Mouse (Mus musculus): Measurements from ENCODE around the gene Thrap3. TPM values are rescaled to one million over a fixed set of nuclear protein-coding genes. Genes with fewer than 3 reads are reported as not detected.
"Not testable (repeated sequence)": the region's sequence is repeated elsewhere in the genome, so short reads cannot be mapped to it uniquely, and the experiment has no call there.

The Thrap3 gene
- polyA plus RNA-seq, 1 experiment from 2014 or later = 255 TPM

DNA sequence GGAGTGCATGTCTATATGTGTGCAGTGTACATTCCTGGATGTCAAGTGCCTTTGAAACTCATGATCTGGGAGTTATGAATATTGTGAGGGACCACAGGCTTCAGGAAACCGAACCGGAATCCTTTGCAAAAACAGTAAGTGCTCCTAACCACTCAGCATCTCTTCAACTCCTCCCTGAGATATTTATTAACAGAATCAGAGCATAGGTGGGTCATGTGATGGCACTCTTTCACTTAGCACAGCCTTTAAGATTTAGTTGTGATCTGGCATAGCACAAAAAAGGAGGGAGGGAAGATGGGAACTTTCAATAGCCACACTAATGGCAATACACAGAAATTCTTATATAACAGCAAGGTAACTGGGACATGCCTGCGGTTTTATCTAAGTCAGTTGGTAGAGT, 15.5 kb downstream of the Thrap3 start:
- Histone ChIP-seq H3K9ac (no peak overlapping the region), H3K27ac (no peak overlapping the region), H3K4me2 (replicated peaks) (no peak overlapping the region), H3K36me3 (peaks cover 10% of the 10 kb centered on the region), H3K9me3 (replicated peaks) (no peaks in the 10 kb centered on the region), H3K4me3 (no peak overlapping the region), H3K4me1 (no peaks in the 10 kb centered on the region), H3K27me3 (no peaks in the 10 kb centered on the region)
- no peak for ATAC-seq (ENCODE audit: low FRiP score)
- WGBS = 93% methylated on average over 3 of the region's 3 CpGs

DNA sequence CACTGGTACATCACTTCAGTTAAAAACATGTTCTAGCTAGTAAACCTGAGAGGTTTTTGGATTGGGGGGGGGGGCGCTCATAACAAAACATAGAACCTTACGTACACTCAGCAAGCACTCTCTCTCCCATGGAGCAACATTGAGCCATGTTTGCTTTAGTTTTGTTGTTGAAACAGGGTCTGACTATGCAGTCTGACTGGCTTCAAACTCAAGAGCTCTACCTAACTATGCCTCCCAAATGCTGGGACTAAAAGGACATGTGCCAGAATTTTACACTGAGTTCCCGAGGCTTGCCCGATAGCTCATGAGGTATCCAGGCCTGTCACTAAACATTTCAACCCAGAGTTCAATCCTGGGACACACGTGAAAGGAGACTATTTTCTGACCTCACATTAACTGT, 19.5 kb downstream of the Thrap3 start:
- Histone ChIP-seq H3K4me1 (no peaks in the 10 kb centered on the region), H3K4me3 (no peak overlapping the region), H3K9ac (no peak overlapping the region), H3K4me2 (replicated peaks) (no peak overlapping the region), H3K27ac (no peak overlapping the region), H3K27me3 (no peaks in the 10 kb centered on the region), H3K9me3 (replicated peaks) (no peaks in the 10 kb centered on the region), H3K36me3 (peaks cover 27% of the 10 kb centered on the region)
- whole genome bisulfite sequencing = 94% methylated on average over 5 of the region's 5 CpGs
- ATAC-seq (ENCODE audit: low FRiP score) = no peak

DNA sequence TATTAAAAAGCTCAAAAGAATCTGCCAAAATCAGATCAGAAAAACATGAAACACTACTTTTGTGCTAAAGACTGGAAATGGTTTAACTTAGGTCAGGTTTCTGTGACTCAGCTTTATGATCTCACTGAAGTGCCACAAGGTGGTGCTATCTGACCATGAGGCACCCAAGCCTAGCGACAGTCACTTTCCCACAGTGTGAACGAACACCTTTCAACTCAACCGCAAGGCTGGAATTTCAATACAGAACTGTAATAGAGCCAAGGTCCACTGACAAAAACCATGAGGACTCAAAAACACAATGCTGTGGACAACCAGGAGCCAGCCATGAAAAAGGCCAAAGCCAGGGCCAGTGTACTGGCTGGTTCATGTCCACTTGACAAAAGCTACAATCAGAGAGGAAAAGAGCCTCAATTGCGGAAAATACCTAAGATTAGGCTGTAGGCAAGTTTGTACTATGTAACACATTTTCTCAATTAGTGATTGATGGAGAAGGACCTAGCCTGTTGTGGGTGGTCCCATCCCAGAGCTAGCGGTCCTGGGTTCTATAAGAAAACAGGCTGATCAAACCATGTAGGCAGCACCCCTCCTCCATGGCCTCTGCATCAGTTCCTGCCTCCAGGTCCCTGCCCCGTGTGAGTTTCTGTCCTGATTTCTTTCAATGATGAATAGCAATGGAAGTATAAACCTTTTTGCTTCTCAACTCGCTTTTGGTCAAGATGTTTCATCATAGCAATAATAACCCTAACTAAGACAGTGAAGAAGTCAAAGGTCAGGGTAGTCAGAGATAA, 21.2 kb downstream of the Thrap3 start:
- H3K4me1 ChIP-seq = no peaks in the 10 kb centered on the region
- ATAC-seq (ENCODE audit: low FRiP score) = no peak
- H3K9ac ChIP-seq = no peak overlapping the region
- H3K4me2 ChIP-seq (replicated peaks) = no peak overlapping the region
- H3K27ac ChIP-seq = no peak overlapping the region
- no peaks in the 10 kb centered on the region for H3K9me3 ChIP-seq (replicated peaks)
- WGBS = 68% methylated on average over 7 of the region's 7 CpGs
- no peaks in the 10 kb centered on the region for H3K27me3 ChIP-seq
- H3K36me3 ChIP-seq = peaks cover 39% of the 10 kb centered on the region
- no peak overlapping the region for H3K4me3 ChIP-seq

DNA sequence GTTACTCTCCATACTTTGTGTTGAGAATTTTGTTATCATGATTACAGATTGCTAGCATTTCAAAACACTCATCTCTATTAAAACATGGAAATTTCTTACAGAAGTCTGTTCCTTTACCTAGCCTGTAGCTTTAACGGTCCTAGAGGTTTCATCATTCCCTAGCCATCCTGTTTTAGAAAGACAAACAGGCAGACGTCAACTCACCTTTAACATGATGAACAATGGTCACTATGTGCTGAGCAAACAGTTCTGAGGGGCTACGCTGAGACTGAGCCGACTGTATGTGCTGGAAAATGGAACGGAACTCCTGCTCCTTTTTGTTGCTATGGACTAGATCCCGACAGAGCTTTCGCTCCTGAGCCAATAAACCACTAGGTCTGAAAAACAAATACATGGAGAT, 26.6 kb downstream of the Thrap3 start:
- not testable (repeated sequence) for H3K4me1 ChIP-seq; H3K27ac ChIP-seq; H3K27me3 ChIP-seq; H3K9ac ChIP-seq; H3K9me3 ChIP-seq (replicated peaks); H3K4me3 ChIP-seq; H3K4me2 ChIP-seq (replicated peaks); ATAC-seq (ENCODE audit: low FRiP score)
- WGBS = 94% methylated on average over 7 of the region's 7 CpGs
- H3K36me3 ChIP-seq = peaks cover 82% of the 10 kb centered on the region

DNA sequence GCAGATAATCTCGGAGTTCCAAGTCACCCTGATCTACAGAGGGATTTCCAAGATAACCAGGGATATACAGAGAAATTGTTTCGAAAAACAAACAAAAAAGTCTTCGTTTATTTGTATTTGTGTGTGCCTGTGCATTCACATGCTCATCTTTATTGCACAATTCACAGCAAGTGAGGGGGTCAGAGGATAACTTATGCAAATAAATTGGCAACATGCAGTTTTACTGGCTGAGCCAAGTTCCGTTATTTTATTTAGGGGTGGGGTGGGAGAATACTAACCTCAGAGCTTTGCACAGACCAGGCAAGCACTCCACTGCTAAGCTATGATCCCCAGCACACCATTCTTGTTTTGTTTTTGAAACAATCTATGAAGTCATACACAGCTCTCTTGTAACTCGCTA, 28.8 kb downstream of the Thrap3 start:
- no peak overlapping the region for H3K27ac ChIP-seq
- 93% methylated on average over 5 of the region's 5 CpGs for WGBS
- ATAC-seq (ENCODE audit: low FRiP score) = no peak

DNA sequence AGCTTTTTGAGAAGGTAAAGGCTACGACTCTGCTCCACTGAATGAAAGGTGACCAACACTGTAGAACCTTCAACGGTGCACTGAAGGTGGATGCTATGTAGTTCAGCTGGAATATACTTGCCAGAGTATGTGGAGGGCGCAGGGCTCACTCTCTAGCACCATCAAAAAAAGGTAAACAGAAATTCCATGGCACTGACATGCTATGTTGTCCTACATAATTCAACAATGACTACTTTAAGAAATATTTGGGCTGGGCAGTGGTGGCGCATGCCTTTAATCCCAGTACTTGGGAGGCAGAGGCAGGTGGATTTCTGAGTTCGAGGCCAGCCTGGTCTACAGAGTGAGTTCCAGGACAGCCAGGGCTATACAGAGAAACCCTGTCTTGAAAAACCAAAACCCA, 31.8 kb downstream of the Thrap3 start:
- H3K4me2 ChIP-seq (replicated peaks); H3K27me3 ChIP-seq; H3K4me1 ChIP-seq; H3K4me3 ChIP-seq; ATAC-seq (ENCODE audit: low FRiP score); H3K9ac ChIP-seq; H3K9me3 ChIP-seq (replicated peaks); H3K27ac ChIP-seq: not testable (repeated sequence)
- 97% methylated on average over 5 of the region's 5 CpGs for WGBS
- H3K36me3 ChIP-seq = peaks cover 89% of the 10 kb centered on the region

More for the DNA sequence above, 28.8 kb downstream of the Thrap3 start:
- no peak overlapping the region for H3K4me2 ChIP-seq (replicated peaks)
- no peaks in the 10 kb centered on the region for H3K4me1 ChIP-seq
- no peaks in the 10 kb centered on the region for H3K9me3 ChIP-seq (replicated peaks)
- no peaks in the 10 kb centered on the region for H3K27me3 ChIP-seq
- peaks cover 84% of the 10 kb centered on the region for H3K36me3 ChIP-seq
- no peak overlapping the region for H3K4me3 ChIP-seq
- H3K9ac ChIP-seq = no peak overlapping the region

DNA sequence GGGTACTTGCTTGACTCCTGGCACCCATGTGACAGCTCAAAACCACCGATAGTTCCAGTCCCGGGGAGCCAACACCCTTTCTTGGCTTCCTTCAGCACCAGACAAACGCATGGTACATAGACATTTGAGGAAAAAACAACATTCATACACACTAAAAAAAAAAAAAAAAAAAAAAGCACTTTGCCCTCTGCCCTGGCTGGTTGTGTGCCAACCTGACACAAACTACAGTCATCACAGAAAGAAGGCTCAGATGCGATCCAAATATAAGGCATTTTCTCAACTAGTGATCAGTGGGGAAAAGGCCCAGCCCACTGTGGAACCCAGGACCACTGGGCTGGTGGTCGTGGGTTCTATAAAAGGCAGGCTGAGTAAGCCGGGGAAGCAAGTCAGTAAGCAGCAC, 33.7 kb downstream of the Thrap3 start:
- Histone ChIP-seq H3K4me2 (replicated peaks) (no peak overlapping the region), H3K9me3 (replicated peaks) (no peaks in the 10 kb centered on the region), H3K9ac (no peak overlapping the region), H3K27me3 (no peaks in the 10 kb centered on the region), H3K36me3 (peaks cover 75% of the 10 kb centered on the region), H3K27ac (no peak overlapping the region), H3K4me3 (no peak overlapping the region), H3K4me1 (no peaks in the 10 kb centered on the region)
- no peak for ATAC-seq (ENCODE audit: low FRiP score)
- 94% methylated on average over 6 of the region's 6 CpGs for WGBS

DNA sequence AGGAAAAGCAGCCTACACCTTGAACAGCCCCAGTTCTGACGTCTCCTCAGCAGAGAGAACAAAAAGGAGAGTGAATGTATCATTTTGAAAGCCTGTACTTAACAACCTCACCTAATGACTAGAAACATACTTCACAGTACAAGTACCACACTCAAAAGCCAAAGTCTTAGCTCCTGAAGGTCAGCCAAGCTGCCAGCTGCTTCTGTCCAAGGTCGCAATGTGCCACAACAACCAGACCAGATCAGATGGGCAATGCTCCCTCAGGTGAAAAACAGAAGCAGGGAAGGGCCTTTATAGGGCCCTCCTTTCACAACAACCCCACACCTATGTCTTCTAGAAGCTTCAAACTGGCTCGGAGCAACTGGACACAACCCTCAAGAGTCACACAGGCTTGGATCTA, 36.5 kb downstream of the Thrap3 start:
- no peak for ATAC-seq (ENCODE audit: low FRiP score)
- H3K9ac ChIP-seq = no peak overlapping the region
- peaks cover 53% of the 10 kb centered on the region for H3K36me3 ChIP-seq
- H3K27ac ChIP-seq = no peak overlapping the region
- H3K4me2 ChIP-seq (replicated peaks) = no peak overlapping the region
- H3K9me3 ChIP-seq (replicated peaks) = no peaks in the 10 kb centered on the region
- H3K4me3 ChIP-seq = no peak overlapping the region
- H3K4me1 ChIP-seq = peaks cover 13% of the 10 kb centered on the region
- H3K27me3 ChIP-seq = no peaks in the 10 kb centered on the region
- WGBS = 83% methylated on average over 3 of the region's 3 CpGs

DNA sequence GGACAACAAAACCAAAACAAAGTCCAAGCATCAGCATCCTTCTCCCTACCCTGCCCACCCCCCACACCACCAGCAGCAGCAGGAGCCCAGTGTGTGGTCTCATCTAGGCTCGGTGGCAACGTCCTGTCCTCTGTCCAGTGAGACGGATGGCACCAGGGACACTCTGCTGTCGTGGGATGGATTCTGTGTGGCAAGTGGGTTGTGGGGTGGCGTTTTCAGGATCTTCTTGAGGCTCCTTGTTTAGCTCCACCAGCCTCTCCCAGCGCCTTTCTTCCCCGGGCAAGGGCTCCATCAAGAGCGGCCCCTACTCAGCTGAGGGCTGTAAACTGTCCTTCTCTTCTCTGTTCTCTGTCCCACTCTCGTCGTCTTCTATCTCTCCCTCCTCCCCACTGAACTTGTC, 37.5 kb downstream of the Thrap3 start:
- not testable (repeated sequence) for H3K4me2 ChIP-seq (replicated peaks); H3K9me3 ChIP-seq (replicated peaks); H3K27me3 ChIP-seq; H3K4me3 ChIP-seq; H3K9ac ChIP-seq; ATAC-seq (ENCODE audit: low FRiP score); H3K27ac ChIP-seq
- 67% methylated on average over 10 of the region's 10 CpGs for WGBS
- H3K4me1 ChIP-seq = peaks cover 13% of the 10 kb centered on the region
- H3K36me3 ChIP-seq = peaks cover 44% of the 10 kb centered on the region

DNA sequence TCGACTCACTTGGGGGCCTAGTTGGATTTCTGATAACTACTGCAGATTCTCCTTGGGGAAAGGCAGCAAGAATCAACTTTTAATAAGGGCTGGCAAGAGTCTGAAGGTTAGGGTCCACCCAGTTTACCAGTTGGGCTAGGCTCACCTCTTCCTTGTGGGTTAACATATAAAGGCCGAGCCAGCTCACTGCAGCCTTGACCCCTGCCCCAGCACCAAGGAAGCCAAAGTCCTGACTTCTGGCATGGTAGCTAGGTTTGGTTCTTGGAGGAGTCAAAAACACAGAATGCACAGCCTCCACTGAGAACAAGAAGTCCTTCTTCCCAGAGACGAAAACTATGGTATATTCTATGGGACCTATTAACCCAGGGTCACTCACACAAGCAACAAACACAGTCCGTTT, 38.9 kb downstream of the Thrap3 start:
- no peak overlapping the region for H3K4me2 ChIP-seq (replicated peaks)
- no peaks in the 10 kb centered on the region for H3K27me3 ChIP-seq
- peaks cover 13% of the 10 kb centered on the region for H3K4me1 ChIP-seq
- peaks cover 32% of the 10 kb centered on the region for H3K36me3 ChIP-seq
- H3K9me3 ChIP-seq (replicated peaks) = no peaks in the 10 kb centered on the region
- H3K27ac ChIP-seq = no peak overlapping the region
- ATAC-seq (ENCODE audit: low FRiP score) = no peak
- no peak overlapping the region for H3K9ac ChIP-seq
- H3K4me3 ChIP-seq = no peak overlapping the region
- whole genome bisulfite sequencing = 69% methylated on average over 4 of the region's 4 CpGs

DNA sequence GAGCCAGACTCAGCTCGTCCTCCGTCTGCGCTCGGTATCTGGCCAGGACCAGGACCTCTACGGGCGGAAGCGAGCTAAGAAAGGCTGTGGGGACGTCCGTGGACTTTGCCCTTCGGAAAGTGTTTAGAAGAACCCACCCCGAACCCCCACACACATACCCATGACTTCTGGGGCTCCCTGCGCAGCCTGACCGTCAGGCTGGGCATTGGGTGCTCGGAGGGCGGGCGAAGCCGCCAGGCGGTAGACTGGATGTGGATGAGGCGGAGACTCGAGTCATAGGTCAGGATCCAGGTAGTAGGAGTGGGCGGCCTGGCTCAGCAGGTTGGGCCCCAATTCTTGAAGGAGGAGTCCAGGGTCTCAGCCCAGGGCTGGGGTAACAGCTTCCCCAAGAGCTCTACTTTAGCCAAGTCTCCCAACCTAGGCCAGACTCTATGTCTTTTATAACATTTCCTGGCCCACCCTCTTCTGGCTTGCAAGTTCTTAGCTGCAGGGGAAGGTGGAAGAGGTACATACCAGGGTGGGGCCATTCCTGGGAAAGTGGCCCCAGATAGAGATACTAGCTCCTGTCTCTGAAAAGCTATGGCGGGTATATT, 39.4 kb downstream of the Thrap3 start, which contains the start of gene Sh3d21:
Gene Sh3d21, minus strand, starts transcription at position 425 of the 593 bp plus-strand sequence.
- H3K27me3 ChIP-seq = no peaks in the 10 kb centered on the region
- H3K4me3 ChIP-seq = peak within 1 kb of the TSS; percentile 48
- peak; percentile 44 for ATAC-seq (ENCODE audit: low FRiP score)
- H3K9ac ChIP-seq = peak within 1 kb of the TSS; percentile 73
- H3K9me3 ChIP-seq (replicated peaks) = no peaks in the 10 kb centered on the region
- 10% methylated on average over 22 of the region's 22 CpGs for WGBS
- peaks cover 13% of the 10 kb centered on the region for H3K4me1 ChIP-seq
- H3K4me2 ChIP-seq (replicated peaks) = peak within 1 kb of the TSS; percentile 98
- peak within 1 kb of the TSS; percentile 25; the same call in 1 of the 2 replicates for H3K27ac ChIP-seq
- H3K36me3 ChIP-seq = peaks cover 26% of the 10 kb centered on the region

DNA sequence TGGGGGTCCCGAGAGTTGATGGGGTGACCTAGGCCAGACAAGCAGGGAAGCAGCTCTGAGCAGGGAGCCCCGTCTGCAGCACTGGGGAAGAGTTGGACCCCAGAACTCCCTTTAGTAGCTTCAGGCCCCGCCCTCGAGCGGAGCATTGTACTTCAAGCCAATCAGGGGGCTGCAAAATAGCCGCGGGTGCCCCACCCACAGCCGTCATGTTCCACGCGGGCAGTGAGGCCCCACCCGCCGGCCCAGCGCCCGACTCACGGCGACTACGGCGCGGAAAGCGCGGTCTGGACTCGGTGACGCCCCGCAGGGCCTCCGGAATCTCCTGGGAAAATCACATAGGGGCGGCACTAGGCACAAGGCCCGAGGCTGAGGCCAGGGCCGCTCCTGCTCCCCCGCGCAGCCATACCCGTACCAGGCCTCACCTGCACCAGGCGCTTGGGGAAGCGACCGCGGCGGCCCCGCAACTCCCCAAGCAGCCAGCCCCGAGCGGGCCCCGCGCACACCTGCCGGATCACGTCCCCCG, 40.0 kb downstream of the Thrap3 start:
- under 1% methylated on average over 44 of the region's 44 CpGs for whole genome bisulfite sequencing
- ATAC-seq (ENCODE audit: low FRiP score) = peak; percentile 86
- Histone ChIP-seq H3K4me2 (replicated peaks) (peak overlapping the region; percentile 98), H3K4me1 (peaks cover 13% of the 10 kb centered on the region), H3K9ac (peak overlapping the region; percentile 73), H3K27ac (peak overlapping the region; percentile 25; the same call in 1 of the 2 replicates), H3K9me3 (replicated peaks) (no peaks in the 10 kb centered on the region), H3K27me3 (no peaks in the 10 kb centered on the region), H3K4me3 (peak overlapping the region; percentile 48), H3K36me3 (peaks cover 21% of the 10 kb centered on the region)
